Mouse (Mus musculus) R1 (cell line): ENCODE results near the gene Vmn2r5.
"Not testable (repeated sequence)": the region's sequence is repeated elsewhere in the genome, so short reads cannot be mapped to it uniquely, and the experiment has no call there.

Experiments used
- DNase-seq: peaks from one replicate; pipeline ENCODE4 v3.0.0-alpha.2; 2018; ENCODE audit warnings: low read depth, low spot score

The Vmn2r5 gene

GRCm38 (mm10) chr3:64509742-64510141 is at the start of gene Vmn2r5:
TSS of gene Vmn2r5 (minus strand) at chr3:64509842.
- not testable (repeated sequence) for DNase-seq

GRCm38 (mm10) chr3:64523585-64523984 is 13.9 kb upstream of the Vmn2r5 start:
- DNase-seq: not testable (repeated sequence)
